Mouse (Mus musculus): ENCODE measurements around the gene Bcl2l10. TPM values are rescaled to one million over a fixed set of nuclear protein-coding genes. Genes with fewer than 3 reads are reported as not detected.
A peak's percentile ranks its signal among the peaks of the same experiment; 100 is the strongest.

Bcl2l10 gene
- polyA plus RNA-seq, 1 experiment from 2014 or later = not detected

GRCm38 (mm10) chr9:75313138-75313831 lies 34.3 kb upstream of the Bcl2l10 start:
- Histone ChIP-seq H3K27ac (ENCODE audit: low read depth, low read length) (peak overlapping the region; percentile 91), H3K4me3 (ENCODE audit: low read depth, low read length) (peak overlapping the region; percentile 48), H3K4me1 (ENCODE audit: control insufficient read depth, insufficient read depth, low read length) (peaks cover 15% of the 10 kb centered on the region; the same call in 1 of the 2 replicates), H3K4me2 (ENCODE audit: low read depth, low read length) (peak overlapping the region; percentile 82), H3K36me3 (ENCODE audit: control insufficient read depth, insufficient read depth, low read length) (no peaks in the 10 kb centered on the region), H3K9me3 (ENCODE audit: control insufficient read depth, low read length) (no peaks in the 10 kb centered on the region), H3K9ac (replicated peaks; ENCODE audit: low read depth, low read length) (peak overlapping the region; percentile 61), H3K27me3 (ENCODE audit: control insufficient read depth, insufficient read depth, low read length) (no peaks in the 10 kb centered on the region)
- 26% methylated on average over 11 of the region's 11 CpGs for WGBS
- ATAC-seq (ENCODE audit: low read depth) = peak; percentile 39

GRCm38 (mm10) chr9:75313832-75314516 lies 33.6 kb upstream of the Bcl2l10 start:
- Histone ChIP-seq H3K4me2 (ENCODE audit: low read depth, low read length) (peak overlapping the region; percentile 82), H3K9ac (replicated peaks; ENCODE audit: low read depth, low read length) (peak overlapping the region; percentile 61), H3K4me1 (ENCODE audit: control insufficient read depth, insufficient read depth, low read length) (peaks cover 15% of the 10 kb centered on the region; the same call in 1 of the 2 replicates), H3K27me3 (ENCODE audit: control insufficient read depth, insufficient read depth, low read length) (no peaks in the 10 kb centered on the region), H3K9me3 (ENCODE audit: control insufficient read depth, low read length) (no peaks in the 10 kb centered on the region), H3K4me3 (ENCODE audit: low read depth, low read length) (peak overlapping the region; percentile 48), H3K27ac (ENCODE audit: low read depth, low read length) (peak overlapping the region; percentile 91), H3K36me3 (ENCODE audit: control insufficient read depth, insufficient read depth, low read length) (no peaks in the 10 kb centered on the region)
- 0% methylated on average over 51 of the region's 52 CpGs for WGBS
- ATAC-seq (ENCODE audit: low read depth) = peak; percentile 88

- ATAC-seq (ENCODE audit: low read depth) = peak; percentile 22
- H3K9ac ChIP-seq (replicated peaks; ENCODE audit: low read depth, low read length) = peak overlapping the region; percentile 61
- H3K27ac ChIP-seq (ENCODE audit: low read depth, low read length) = peak overlapping the region; percentile 91
- H3K27me3 ChIP-seq (ENCODE audit: control insufficient read depth, insufficient read depth, low read length) = no peaks in the 10 kb centered on the region
- peaks cover 15% of the 10 kb centered on the region; the same call in 1 of the 2 replicates for H3K4me1 ChIP-seq (ENCODE audit: control insufficient read depth, insufficient read depth, low read length)
- peak overlapping the region; percentile 82 for H3K4me2 ChIP-seq (ENCODE audit: low read depth, low read length)
- no peaks in the 10 kb centered on the region for H3K9me3 ChIP-seq (ENCODE audit: control insufficient read depth, low read length)
- WGBS = 2% methylated on average over 22 of the region's 22 CpGs
- no peaks in the 10 kb centered on the region for H3K36me3 ChIP-seq (ENCODE audit: control insufficient read depth, insufficient read depth, low read length)
- peak overlapping the region; percentile 48 for H3K4me3 ChIP-seq (ENCODE audit: low read depth, low read length)
These were observed 32.9 kb upstream of the Bcl2l10 start for GRCm38 (mm10) chr9:75314517-75315105.

- peak overlapping the region; percentile 61; the same call in 1 of the 2 replicates for H3K9ac ChIP-seq (replicated peaks; ENCODE audit: low read depth, low read length)
- no peak for ATAC-seq (ENCODE audit: low read depth)
- no peaks in the 10 kb centered on the region for H3K36me3 ChIP-seq (ENCODE audit: control insufficient read depth, insufficient read depth, low read length)
- no peaks in the 10 kb centered on the region for H3K27me3 ChIP-seq (ENCODE audit: control insufficient read depth, insufficient read depth, low read length)
- peak overlapping the region; percentile 82 for H3K4me2 ChIP-seq (ENCODE audit: low read depth, low read length)
- H3K4me1 ChIP-seq (ENCODE audit: control insufficient read depth, insufficient read depth, low read length) = peaks cover 15% of the 10 kb centered on the region; the same call in 1 of the 2 replicates
- no peaks in the 10 kb centered on the region for H3K9me3 ChIP-seq (ENCODE audit: control insufficient read depth, low read length)
- H3K27ac ChIP-seq (ENCODE audit: low read depth, low read length) = no peak overlapping the region
- 66% methylated on average over 3 of the region's 3 CpGs for WGBS
- H3K4me3 ChIP-seq (ENCODE audit: low read depth, low read length) = peak overlapping the region; percentile 48
These were observed 32.3 kb upstream of the Bcl2l10 start for GRCm38 (mm10) chr9:75315238-75315637.

GRCm38 (mm10) chr9:75316771-75317170 lies 30.8 kb upstream of the Bcl2l10 start:
- no peaks in the 10 kb centered on the region for H3K9me3 ChIP-seq (ENCODE audit: control insufficient read depth, low read length)
- no peak overlapping the region for H3K27ac ChIP-seq (ENCODE audit: low read depth, low read length)
- H3K36me3 ChIP-seq (ENCODE audit: control insufficient read depth, insufficient read depth, low read length) = no peaks in the 10 kb centered on the region
- peaks cover 15% of the 10 kb centered on the region; the same call in 1 of the 2 replicates for H3K4me1 ChIP-seq (ENCODE audit: control insufficient read depth, insufficient read depth, low read length)
- H3K27me3 ChIP-seq (ENCODE audit: control insufficient read depth, insufficient read depth, low read length) = no peaks in the 10 kb centered on the region
- H3K4me2 ChIP-seq (ENCODE audit: low read depth, low read length) = no peak overlapping the region
- no peak overlapping the region for H3K4me3 ChIP-seq (ENCODE audit: low read depth, low read length)
- 96% methylated on average over 6 of the region's 6 CpGs for WGBS
- no peak overlapping the region for H3K9ac ChIP-seq (replicated peaks; ENCODE audit: low read depth, low read length)
- no peak for ATAC-seq (ENCODE audit: low read depth)

GRCm38 (mm10) chr9:75318196-75318595 lies 29.4 kb upstream of the Bcl2l10 start:
- no peak overlapping the region for H3K4me2 ChIP-seq (ENCODE audit: low read depth, low read length)
- H3K4me1 ChIP-seq (ENCODE audit: control insufficient read depth, insufficient read depth, low read length) = peaks cover 15% of the 10 kb centered on the region; the same call in 1 of the 2 replicates
- no peak for ATAC-seq (ENCODE audit: low read depth)
- H3K9ac ChIP-seq (replicated peaks; ENCODE audit: low read depth, low read length) = no peak overlapping the region
- no peaks in the 10 kb centered on the region for H3K36me3 ChIP-seq (ENCODE audit: control insufficient read depth, insufficient read depth, low read length)
- H3K9me3 ChIP-seq (ENCODE audit: control insufficient read depth, low read length) = no peaks in the 10 kb centered on the region
- no peak overlapping the region for H3K27ac ChIP-seq (ENCODE audit: low read depth, low read length)
- no peaks in the 10 kb centered on the region for H3K27me3 ChIP-seq (ENCODE audit: control insufficient read depth, insufficient read depth, low read length)
- 98% methylated on average over 2 of the region's 2 CpGs for WGBS
- H3K4me3 ChIP-seq (ENCODE audit: low read depth, low read length) = no peak overlapping the region

GRCm38 (mm10) chr9:75319365-75319764 lies 28.2 kb upstream of the Bcl2l10 start:
- Histone ChIP-seq H3K9me3 (ENCODE audit: control insufficient read depth, low read length) (no peaks in the 10 kb centered on the region), H3K4me2 (ENCODE audit: low read depth, low read length) (no peak overlapping the region), H3K27ac (ENCODE audit: low read depth, low read length) (no peak overlapping the region), H3K4me3 (ENCODE audit: low read depth, low read length) (no peak overlapping the region), H3K4me1 (ENCODE audit: control insufficient read depth, insufficient read depth, low read length) (peaks cover 11% of the 10 kb centered on the region; the same call in 1 of the 2 replicates), H3K27me3 (ENCODE audit: control insufficient read depth, insufficient read depth, low read length) (no peaks in the 10 kb centered on the region), H3K9ac (replicated peaks; ENCODE audit: low read depth, low read length) (no peak overlapping the region), H3K36me3 (ENCODE audit: control insufficient read depth, insufficient read depth, low read length) (no peaks in the 10 kb centered on the region)
- ATAC-seq (ENCODE audit: low read depth) = no peak
- 89% methylated on average over 3 of the region's 3 CpGs for WGBS

GRCm38 (mm10) chr9:75322099-75322885 lies 25.3 kb upstream of the Bcl2l10 start:
- H3K4me3 ChIP-seq (ENCODE audit: low read depth, low read length) = no peak overlapping the region
- H3K9ac ChIP-seq (replicated peaks; ENCODE audit: low read depth, low read length) = no peak overlapping the region
- H3K9me3 ChIP-seq (ENCODE audit: control insufficient read depth, low read length) = no peaks in the 10 kb centered on the region
- WGBS = 85% methylated on average over 13 of the region's 13 CpGs
- no peak overlapping the region for H3K27ac ChIP-seq (ENCODE audit: low read depth, low read length)
- H3K36me3 ChIP-seq (ENCODE audit: control insufficient read depth, insufficient read depth, low read length) = peaks cover 11% of the 10 kb centered on the region
- ATAC-seq (ENCODE audit: low read depth) = no peak
- H3K27me3 ChIP-seq (ENCODE audit: control insufficient read depth, insufficient read depth, low read length) = no peaks in the 10 kb centered on the region
- no peaks in the 10 kb centered on the region for H3K4me1 ChIP-seq (ENCODE audit: control insufficient read depth, insufficient read depth, low read length)
- H3K4me2 ChIP-seq (ENCODE audit: low read depth, low read length) = no peak overlapping the region

All from neural tube, embryonic 14.5 days (tissue).